Mouse (Mus musculus): ENCODE measurements around the gene Rasal3. TPM values are rescaled to one million over a fixed set of nuclear protein-coding genes. Genes with fewer than 3 reads are reported as not detected.

The Rasal3 gene
- 585 TPM for total RNA-seq (2023)

DNA sequence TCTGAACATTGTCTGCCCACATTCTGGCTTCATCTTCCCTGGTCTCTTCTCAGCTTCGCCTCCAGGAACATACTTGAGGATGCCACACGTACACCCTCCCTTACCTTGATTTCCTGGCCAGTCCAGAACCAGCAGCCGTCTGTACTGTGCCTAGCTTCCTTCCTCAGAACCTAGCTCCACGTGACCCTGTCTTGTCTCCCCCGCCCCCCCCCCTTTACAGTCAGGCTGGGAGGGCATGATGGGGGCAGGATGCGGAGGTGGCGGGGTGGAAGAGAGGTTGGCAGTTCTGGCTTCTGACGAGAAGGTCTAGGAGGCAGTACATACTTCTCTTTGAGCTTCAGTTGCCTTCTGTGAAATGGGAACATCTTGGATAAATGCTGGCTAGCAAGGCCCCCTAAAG lies at the start of gene Rasal3:
Gene Rasal3, minus strand, starts transcription at position 167 of the 400 bp plus-strand sequence.

DNA sequence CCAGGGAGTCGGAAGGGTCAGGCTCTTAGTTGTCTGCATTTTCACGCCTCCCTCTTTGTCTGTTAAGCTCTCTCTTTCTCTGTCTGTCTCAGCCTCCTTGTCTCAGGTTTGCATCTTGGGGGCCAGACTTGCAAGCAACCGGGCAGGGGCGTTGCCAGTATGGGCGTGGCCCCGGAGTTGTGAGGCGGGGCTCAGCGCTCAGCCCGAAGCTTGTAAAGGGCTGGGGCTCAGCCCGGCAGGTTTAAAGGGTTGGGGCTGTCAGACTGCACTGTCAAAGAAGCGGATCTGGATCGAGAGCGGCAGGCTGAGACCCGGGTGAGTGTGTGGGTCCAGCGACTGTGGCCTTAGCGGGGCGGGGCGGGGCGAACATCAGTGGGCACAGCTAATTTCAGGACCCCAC lies 49.1 kb upstream of the Rasal3 start, which contains the start of gene Cyp4f39:
Gene Cyp4f39, plus strand, starts transcription at position 242 of the 400 bp plus-strand sequence.

DNA sequence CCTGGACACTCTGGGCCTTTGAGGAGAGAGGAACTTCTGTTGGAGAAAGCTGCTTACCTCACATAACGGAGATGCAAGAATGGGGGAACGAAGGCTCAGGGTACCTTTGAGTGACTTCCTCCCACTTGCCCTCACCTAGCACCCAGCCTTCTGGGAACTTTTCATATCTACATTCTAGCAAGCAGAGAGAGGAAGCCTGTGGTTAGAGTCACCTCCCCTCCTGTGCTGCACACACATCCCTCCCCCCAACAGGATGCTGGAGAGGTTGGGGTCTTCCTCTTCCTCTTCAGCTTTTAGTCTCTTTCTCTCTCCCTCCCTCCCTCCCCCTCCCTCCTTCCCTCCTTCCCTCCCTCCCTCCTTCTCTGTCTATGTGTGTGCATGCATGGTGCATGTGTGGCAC lies 20.7 kb upstream of the Rasal3 start, which contains the start of gene Pglyrp2:
Gene Pglyrp2, minus strand, starts transcription at position 134 of the 400 bp plus-strand sequence.

DNA sequence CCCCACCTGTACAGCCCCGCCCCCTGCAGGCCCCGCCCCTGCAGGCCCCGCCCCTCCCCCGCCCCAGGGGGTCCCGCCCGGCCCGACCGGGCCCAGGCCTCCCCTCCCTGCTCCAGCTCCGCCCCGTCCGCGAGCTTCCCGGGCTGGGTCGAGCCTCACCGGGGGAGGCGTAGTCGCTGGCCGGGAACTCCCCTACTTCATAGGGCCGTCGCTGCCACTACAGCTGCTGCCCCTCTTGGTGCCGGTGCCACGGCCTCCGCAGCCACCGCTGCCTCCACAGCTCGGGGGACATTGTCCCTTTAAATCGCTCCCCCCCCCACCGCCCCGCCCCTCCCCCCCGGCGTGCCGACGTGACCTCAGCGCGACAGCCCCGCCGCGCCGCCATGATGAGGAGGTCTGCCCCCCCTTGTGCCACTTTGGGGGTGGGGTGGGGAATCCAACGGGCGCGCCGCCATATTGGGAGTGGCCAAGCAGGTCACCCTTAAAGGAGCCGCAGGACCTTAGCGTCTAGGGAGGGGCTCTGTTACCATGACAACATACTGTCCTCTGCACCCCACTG lies 14.2 kb downstream of the Rasal3 start, which contains the start of gene Wiz:
Gene Wiz, minus strand, starts transcription at position 339 of the 559 bp plus-strand sequence.

DNA sequence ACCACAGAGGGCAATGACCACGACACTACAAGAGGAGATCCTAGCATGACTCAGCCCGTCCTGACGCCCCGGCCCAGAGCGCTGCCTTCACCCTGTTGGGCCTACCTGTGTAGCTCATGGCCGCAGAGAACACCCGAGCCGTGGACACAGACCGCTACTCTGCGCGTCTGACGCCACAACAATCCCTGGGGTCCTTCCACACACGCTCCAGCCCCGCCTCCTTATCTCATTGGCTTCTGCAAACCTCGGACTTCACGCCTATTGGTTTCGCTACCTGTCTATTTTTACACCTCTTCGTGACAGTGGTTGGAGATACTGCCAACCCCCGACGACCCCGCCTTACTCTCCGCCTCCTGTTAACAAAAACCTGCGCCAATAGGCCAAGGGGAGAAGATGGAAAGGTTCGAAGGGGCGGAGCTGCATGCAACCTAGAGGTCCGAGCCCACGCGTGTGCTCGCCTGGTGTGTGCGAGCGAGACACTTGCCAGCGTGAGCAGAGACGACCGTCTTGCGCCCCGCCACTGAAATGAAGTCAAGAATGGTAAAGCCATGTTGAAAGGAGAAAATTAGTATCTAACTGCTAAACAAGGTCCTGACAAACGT lies 52.9 kb downstream of the Rasal3 start, which contains the start of gene Akap8l:
Gene Akap8l, minus strand, starts transcription at position 226 of the 602 bp plus-strand sequence.

Other genes with a start within 250 kb of the Rasal3 start
- 0.12 TPM for gene Notch3, start 236.7 kb downstream of the Rasal3 start, total RNA-seq (2023)
- gene Ephx3, start 214.0 kb downstream of the Rasal3 start, total RNA-seq (2023): 2.6 TPM
- gene Brd4, start 118.9 kb downstream of the Rasal3 start, total RNA-seq (2023): 314 TPM
- gene Akap8, start 82.3 kb downstream of the Rasal3 start, total RNA-seq (2023): 356 TPM
- gene Akap8l, start 53.0 kb downstream of the Rasal3 start, total RNA-seq (2023): 193 TPM
- gene Wiz, start 14.1 kb downstream of the Rasal3 start, total RNA-seq (2023): 35.1 TPM
- 84.0 TPM for gene Pglyrp2, start 20.6 kb upstream of the Rasal3 start, total RNA-seq (2023)
- gene Cyp4f39, start 49.1 kb upstream of the Rasal3 start, total RNA-seq (2023): not detected
- gene Cyp4f17, start 102.5 kb upstream of the Rasal3 start, total RNA-seq (2023): 1.4 TPM
- gene Cyp4f16, start 133.0 kb upstream of the Rasal3 start, total RNA-seq (2023): 6.7 TPM
- gene Cyp4f37, start 217.7 kb upstream of the Rasal3 start, total RNA-seq (2023): 0.44 TPM